Mouse (Mus musculus) right cerebral cortex, postnatal 10 days (tissue): ENCODE data around the gene Plcg1.

Experiments used
- DNase-seq, 2 experiments: peaks; one replicate each; pipeline ENCODE4 v3.0.0; 2021; ENCODE audit warnings: low spot score in 2 of 2

Plcg1 gene

GRCm38 (mm10) chr2:160731117-160731838, at the start of gene Plcg1:
Gene Plcg1, plus strand, starts transcription at chr2:160731300.
- DNase-seq, result peak; percentile 97

- no peak for DNase-seq
Observed at GRCm38 (mm10) chr2:160700271-160700670, 30.8 kb upstream of the Plcg1 start.

GRCm38 (mm10) chr2:160701603-160702002, 29.5 kb upstream of the Plcg1 start:
- no peak for DNase-seq

- no peak for DNase-seq
Observed at GRCm38 (mm10) chr2:160702824-160703223, 28.3 kb upstream of the Plcg1 start.

- no peak for DNase-seq
Observed at GRCm38 (mm10) chr2:160707673-160708072, 23.4 kb upstream of the Plcg1 start.

- DNase-seq, result no peak
Observed at GRCm38 (mm10) chr2:160715463-160716030, 15.6 kb upstream of the Plcg1 start.

- DNase-seq, result no peak
Observed at GRCm38 (mm10) chr2:160717269-160717668, 13.8 kb upstream of the Plcg1 start.

- peak in 1 of 2 experiments; percentile 62 for DNase-seq
Observed at GRCm38 (mm10) chr2:160718811-160719210, 12.3 kb upstream of the Plcg1 start.

GRCm38 (mm10) chr2:160722714-160723113, 8.4 kb upstream of the Plcg1 start:
- no peak for DNase-seq

- DNase-seq, result no peak
Observed at GRCm38 (mm10) chr2:160723613-160724375, 7.3 kb upstream of the Plcg1 start.

GRCm38 (mm10) chr2:160724536-160724935, 6.6 kb upstream of the Plcg1 start:
- peak in 1 of 2 experiments; percentile 25 for DNase-seq

- peak in 1 of 2 experiments; percentile 22 for DNase-seq
Observed at GRCm38 (mm10) chr2:160725877-160726864, 4.9 kb upstream of the Plcg1 start.

- DNase-seq, result peak; percentile 31 to 39
Observed at GRCm38 (mm10) chr2:160728972-160729371, 2.1 kb upstream of the Plcg1 start.

- DNase-seq, result peak in 1 of 2 experiments; percentile 30
Observed at GRCm38 (mm10) chr2:160729436-160729835, 1.7 kb upstream of the Plcg1 start.

GRCm38 (mm10) chr2:160729851-160730796, 976 bp upstream of the Plcg1 start:
- peak in 1 of 2 experiments; percentile 41 for DNase-seq

- no peak for DNase-seq
Observed at GRCm38 (mm10) chr2:160730797-160731116, 343 bp upstream of the Plcg1 start.

GRCm38 (mm10) chr2:160731839-160732261, 750 bp downstream of the Plcg1 start:
- peak; percentile 80 to 81 for DNase-seq

GRCm38 (mm10) chr2:160732420-160732995, 1.4 kb downstream of the Plcg1 start:
- no peak for DNase-seq

- DNase-seq, result no peak
Observed at GRCm38 (mm10) chr2:160733131-160733531, 2.0 kb downstream of the Plcg1 start.

- no peak for DNase-seq
Observed at GRCm38 (mm10) chr2:160734331-160734730, 3.2 kb downstream of the Plcg1 start.
